In genomic region chr11:102216886-102217240, GRCm38 (mm10) we compare ENCODE assay signal across 10 mouse cellular contexts. TPM values are rescaled to one million over a fixed set of nuclear protein-coding genes. Genes with fewer than 3 reads are reported as not detected.
DNase-seq lines count a peak whose midpoint lies in the region; ATAC-seq and TF ChIP-seq lines count a peak whose summit lies in the region.
"Had no signal": no experiment of that assay in that cellular context is flagged by ENCODE, and none has a peak within 500 bp of the region (broad histone marks: within the 10 kb centered on the region; RNA-seq: fewer than 3 reads in every experiment).

No protein-coding gene starts in this region.

- DNase-seq in cerebellum, adult 2 months, result peak in 1 of 2 experiments; percentile 52
- no peak for DNase-seq in cerebellum, postnatal 4 days (ENCODE audit: low spot score in 2 of 2)
- no peak for DNase-seq in left cerebral cortex, adult 2 months (ENCODE audit: extremely low spot score in 1 of 2, low spot score in 2 of 2)
- DNase-seq in left cerebral cortex, postnatal 14 days (ENCODE audit: low spot score in 2 of 2), result no peak
- DNase-seq in liver, postnatal 0 days, result no peak
- DNase-seq in urinary bladder, postnatal 4 days (ENCODE audit: low spot score in 2 of 2), result no peak
- no peak for DNase-seq in left cerebral cortex, postnatal 36 days (ENCODE audit: low spot score in 2 of 2)
- DNase-seq: right cerebral cortex, postnatal 14 days had no signal

- TF ChIP-seq EP300 in liver, postnatal 0 days (IDR thresholded peaks at IDR 0.05; ENCODE audit: low read depth), result no peak

- no peaks in the 10 kb centered on the region for H3K9me3 ChIP-seq in forebrain, embryonic 16.5 days (ENCODE audit: control insufficient read depth, low read length)
- no peaks in the 10 kb centered on the region for H3K9me3 ChIP-seq in liver, postnatal 0 days (ENCODE audit: low read length)

- no peak overlapping the region; the same call in 1 of the 2 replicates for H3K9ac ChIP-seq in forebrain, embryonic 16.5 days (replicated peaks; ENCODE audit: low read depth, low read length)
- peak overlapping the region; percentile 23 for H3K9ac ChIP-seq in liver, postnatal 0 days (replicated peaks)

- no peaks in the 10 kb centered on the region for H3K27me3 ChIP-seq in cerebellum, adult 2 months (ENCODE audit: control insufficient read depth, insufficient read depth, low read length)
- H3K27me3 ChIP-seq in forebrain, embryonic 16.5 days (replicated peaks; ENCODE audit: control insufficient read depth, insufficient read depth, low read length), result no peaks in the 10 kb centered on the region
- H3K27me3 ChIP-seq in liver, postnatal 0 days (ENCODE audit: insufficient read depth, low read length), result no peaks in the 10 kb centered on the region

- intact Hi-C loops in left cerebral cortex, adult 2 months (cut with DNase I), result loop anchor here (1.0 kb wide), 1 partner anchor 28 kb away; no protein-coding TSS in a partner anchor
- intact Hi-C loops in left cerebral cortex, postnatal 14 days (cut with DNase I), result no loop called here
- intact Hi-C loops in left cerebral cortex, postnatal 36 days (cut with DNase I), result loop anchor here (2.0 kb wide), 1 partner anchor 14 kb away; the partner anchor contains the start of gene Hdac5

- H3K36me3 ChIP-seq in forebrain, embryonic 16.5 days (ENCODE audit: control insufficient read depth, insufficient read depth), result no peaks in the 10 kb centered on the region
- no peaks in the 10 kb centered on the region; the same call in 1 of the 2 replicates for H3K36me3 ChIP-seq in liver, postnatal 0 days (replicated peaks; ENCODE audit: insufficient read depth, low read length)

- TF ChIP-seq POLR2A in cerebellum, adult 2 months (IDR thresholded peaks at IDR 0.05; ENCODE audit: borderline replicate concordance, insufficient read depth, low read length), result no peak

- 14% methylated on average over 5 of the region's 5 CpGs for WGBS in cerebellum, adult 2 months
- WGBS in forebrain, embryonic 16.5 days, result 56% methylated on average over 5 of the region's 5 CpGs
- 42% methylated on average over 5 of the region's 5 CpGs for WGBS in liver, postnatal 0 days (ENCODE audit: insufficient replicate concordance)

- H3K4me1 ChIP-seq in cerebellum, adult 2 months (ENCODE audit: control insufficient read depth, insufficient read depth, low read length), result peaks cover 81% of the 10 kb centered on the region
- peaks cover 73% of the 10 kb centered on the region for H3K4me1 ChIP-seq in forebrain, embryonic 16.5 days (replicated peaks; ENCODE audit: control insufficient read depth, insufficient read depth, low read length)
- peaks cover 69% of the 10 kb centered on the region for H3K4me1 ChIP-seq in liver, postnatal 0 days (ENCODE audit: insufficient read depth)

- no peak for TF ChIP-seq CTCF in cerebellum, adult 2 months (IDR thresholded peaks at IDR 0.05; ENCODE audit: borderline replicate concordance, insufficient read depth, low read depth, low read length)
- TF ChIP-seq CTCF in left cerebral cortex, adult 2 months (IDR thresholded peaks at IDR 0.05), result no peak
- no peak for TF ChIP-seq CTCF in liver, postnatal 0 days (IDR thresholded peaks at IDR 0.05; ENCODE audit: low read depth)

- peak overlapping the region; percentile 93; the same call in 1 of the 2 replicates for H3K27ac ChIP-seq in cerebellum, adult 2 months (ENCODE audit: insufficient read depth, low read length)
- H3K27ac ChIP-seq in left cerebral cortex, adult 2 months, result peak overlapping the region; percentile 60
- no peak overlapping the region for H3K27ac ChIP-seq in forebrain, embryonic 16.5 days (ENCODE audit: low read length)
- peak overlapping the region; percentile 87 for H3K27ac ChIP-seq in liver, postnatal 0 days (ENCODE audit: low read depth)

- H3K4me2 ChIP-seq in forebrain, embryonic 16.5 days (ENCODE audit: low read length), result peak overlapping the region; percentile 20
- peak overlapping the region; percentile 80 for H3K4me2 ChIP-seq in liver, postnatal 0 days (ENCODE audit: low read depth, low read length)

- peak overlapping the region; percentile 9 for H3K4me3 ChIP-seq in cerebellum, adult 2 months (replicated peaks; ENCODE audit: insufficient read depth, low read depth, low read length)
- H3K4me3 ChIP-seq in left cerebral cortex, adult 2 months, result peak overlapping the region; percentile 52
- H3K4me3 ChIP-seq in forebrain, embryonic 16.5 days (replicated peaks; ENCODE audit: low read length), result no peak overlapping the region
- H3K4me3 ChIP-seq in liver, postnatal 0 days (ENCODE audit: low read depth, low read length), result peak overlapping the region; percentile 62

- ATAC-seq in forebrain, embryonic 16.5 days, result no peak
- ATAC-seq in liver, postnatal 0 days, result peak; percentile 13; the same call in 1 of the 2 replicates

RNA-seq across cellular contexts. Expression of gene Hdac5, which starts 13.1 kb away (rescaled TPM):
- 188 and 194 TPM in 2 replicates for polyA plus RNA-seq in cerebellum, adult 2 months (2012; rRNA removed)
- total RNA-seq in left cerebral cortex, adult 2 months (2021), result 100 to 1,000 TPM; 286 to 315 TPM
- 100 to 1,000 TPM; 194 to 197 TPM for total RNA-seq in left cerebral cortex, postnatal 14 days (2021)
- 124 and 136 TPM in 2 replicates for polyA plus RNA-seq in forebrain, embryonic 16.5 days (2015; fragmentation: Nextera tagmentation; extraction: Ambion mirVana)
- 17.7 and 17.8 TPM in 2 replicates for polyA plus RNA-seq in liver, postnatal 0 days (2015; fragmentation: Nextera tagmentation; extraction: Ambion mirVana)
- 100 to 1,000 TPM; 270 to 275 TPM for total RNA-seq in left cerebral cortex, postnatal 36 days (2021)

RNA-seq across cellular contexts. Expression of gene G6pc3, which starts 27.4 kb away (rescaled TPM):
- polyA plus RNA-seq in cerebellum, adult 2 months (2012; rRNA removed), result 115 and 120 TPM in 2 replicates
- total RNA-seq in left cerebral cortex, adult 2 months (2021), result 10 to 100 TPM; 62.9 to 69.8 TPM
- total RNA-seq in left cerebral cortex, postnatal 14 days (2021), result 10 to 100 TPM; 45.5 to 49.1 TPM
- 21.5 and 26.2 TPM in 2 replicates for polyA plus RNA-seq in forebrain, embryonic 16.5 days (2015; fragmentation: Nextera tagmentation; extraction: Ambion mirVana)
- 6.7 and 6.8 TPM in 2 replicates for polyA plus RNA-seq in liver, postnatal 0 days (2015; fragmentation: Nextera tagmentation; extraction: Ambion mirVana)
- total RNA-seq in left cerebral cortex, postnatal 36 days (2021), result 10 to 100 TPM; 56.1 to 67.2 TPM

RNA-seq across cellular contexts. Expression of gene Lsm12, which starts 31.8 kb away (rescaled TPM):
- polyA plus RNA-seq in cerebellum, adult 2 months (2012; rRNA removed), result 35.2 and 40.2 TPM in 2 replicates
- 10 to 100 TPM; 55.2 to 58.9 TPM for total RNA-seq in left cerebral cortex, adult 2 months (2021)
- total RNA-seq in left cerebral cortex, postnatal 14 days (2021), result 10 to 100 TPM; 60.5 to 65.2 TPM
- polyA plus RNA-seq in forebrain, embryonic 16.5 days (2015; fragmentation: Nextera tagmentation; extraction: Ambion mirVana), result 103 and 123 TPM in 2 replicates
- polyA plus RNA-seq in liver, postnatal 0 days (2015; fragmentation: Nextera tagmentation; extraction: Ambion mirVana), result 52.2 and 55.0 TPM in 2 replicates
- 10 to 100 TPM; 58.0 to 58.7 TPM for total RNA-seq in left cerebral cortex, postnatal 36 days (2021)

RNA-seq across cellular contexts. Expression of gene BC030867, which starts 31.8 kb away (rescaled TPM):
- 1.3 and 2.2 TPM in 2 replicates for polyA plus RNA-seq in cerebellum, adult 2 months (2012; rRNA removed)
- total RNA-seq in left cerebral cortex, adult 2 months (2021), result 1 to 10 TPM; 1.0 to 2.0 TPM
- under 1 TPM; 0.46 to 0.63 TPM for total RNA-seq in left cerebral cortex, postnatal 14 days (2021)
- polyA plus RNA-seq in forebrain, embryonic 16.5 days (2015; fragmentation: Nextera tagmentation; extraction: Ambion mirVana), result 5.4 and 5.5 TPM in 2 replicates
- 4.7 and 4.9 TPM in 2 replicates for polyA plus RNA-seq in liver, postnatal 0 days (2015; fragmentation: Nextera tagmentation; extraction: Ambion mirVana)
- 1 to 10 TPM; 1.2 TPM for total RNA-seq in left cerebral cortex, postnatal 36 days (2021)
- total RNA-seq: gastrocnemius, adult 8-10 months had no signal

RNA-seq across cellular contexts. Expression of gene Asb16, which starts 51.7 kb away (rescaled TPM):
- polyA plus RNA-seq in cerebellum, adult 2 months (2012; rRNA removed), result 3.1 and 4.0 TPM in 2 replicates
- 1 to 10 TPM; 1.2 to 1.4 TPM for total RNA-seq in left cerebral cortex, adult 2 months (2021)
- under 1 TPM; 0.59 to 0.72 TPM for total RNA-seq in left cerebral cortex, postnatal 14 days (2021)
- polyA plus RNA-seq in forebrain, embryonic 16.5 days (2015; fragmentation: Nextera tagmentation; extraction: Ambion mirVana), result not detected in 2 replicates
- polyA plus RNA-seq in liver, postnatal 0 days (2015; fragmentation: Nextera tagmentation; extraction: Ambion mirVana), result not detected in 2 replicates
- total RNA-seq in left cerebral cortex, postnatal 36 days (2021), result 1 to 10 TPM; 1.2 to 1.7 TPM
